Mouse (Mus musculus) embryonic fibroblast, embryonic 13.5 days (primary cell): ENCODE measurements around the gene Icam4.

Experiments used
- CTCF ChIP-seq: IDR thresholded peaks from 2 replicates; pipeline ENCODE4 v1.5.1; 2011; ENCODE audit warnings: mild to moderate bottlenecking, control low read depth, low read length, moderate library complexity, borderline replicate concordance; ENCODE audit not compliant: insufficient read depth
- POLR2A ChIP-seq: IDR thresholded peaks from 2 replicates; pipeline ENCODE4 v1.6.1; 2011; ENCODE audit warnings: low read depth, mild to moderate bottlenecking, control low read depth, low read length, moderate library complexity

DNA sequence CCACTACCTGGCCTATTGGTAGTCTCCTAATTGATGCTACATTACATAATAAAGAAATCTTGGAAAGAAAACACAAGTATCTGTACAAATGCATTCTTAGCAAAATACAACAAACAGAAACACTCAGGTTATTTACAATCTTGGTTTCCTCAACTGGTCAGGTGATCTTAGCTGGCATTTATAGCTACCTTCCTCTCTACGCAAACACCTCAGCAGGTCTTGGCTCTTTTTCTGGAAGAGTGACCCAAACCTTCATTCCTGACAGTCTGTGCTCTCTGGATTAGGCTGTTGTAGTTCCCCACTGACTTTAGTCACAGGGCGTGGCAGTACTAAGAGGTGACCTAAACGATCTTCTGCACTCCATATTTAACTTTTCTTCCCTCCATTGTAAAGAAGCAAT lies 16.1 kb downstream of the Icam4 start:
- no peak for TF ChIP-seq CTCF
- TF ChIP-seq POLR2A: no peak
